Mouse (Mus musculus): ENCODE results near the gene Slc45a3. TPM values are rescaled to one million over a fixed set of nuclear protein-coding genes. Genes with fewer than 3 reads are reported as not detected.

The Slc45a3 gene
- polyA plus RNA-seq, 1 experiment from 2014 or later, result 10.9 TPM

DNA sequence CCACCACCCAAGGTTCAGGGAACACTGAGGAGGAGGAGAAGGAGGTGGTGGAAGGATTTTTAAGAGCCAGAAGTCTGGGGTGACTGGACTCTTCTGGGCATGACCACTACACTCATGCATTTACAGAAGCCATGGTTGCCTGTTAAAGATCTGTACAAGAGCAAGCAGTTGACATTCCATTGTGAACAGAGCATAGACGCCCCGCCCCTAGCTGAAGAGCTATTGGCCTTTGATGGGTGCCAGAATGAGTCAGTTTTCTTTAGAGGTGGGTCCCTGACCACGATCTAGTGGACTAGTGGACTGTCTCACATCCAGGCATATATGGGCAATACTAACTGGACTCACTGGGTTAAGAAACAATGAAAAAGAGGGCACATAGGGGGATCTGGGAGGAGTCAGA, 43.3 kb downstream of the Slc45a3 start:
- Histone ChIP-seq H3K4me1 (replicated peaks) (peaks cover 29% of the 10 kb centered on the region), H3K27ac (no peak overlapping the region), H3K9me3 (no peaks in the 10 kb centered on the region), H3K36me3 (no peaks in the 10 kb centered on the region), H3K27me3 (ENCODE audit: insufficient read depth, poor library complexity, severe bottlenecking) (no peaks in the 10 kb centered on the region), H3K4me3 (no peak overlapping the region)
- DNase-seq (ENCODE audit: low spot score), result no peak
- WGBS, result 86% methylated on average over 3 of the region's 3 CpGs

DNA sequence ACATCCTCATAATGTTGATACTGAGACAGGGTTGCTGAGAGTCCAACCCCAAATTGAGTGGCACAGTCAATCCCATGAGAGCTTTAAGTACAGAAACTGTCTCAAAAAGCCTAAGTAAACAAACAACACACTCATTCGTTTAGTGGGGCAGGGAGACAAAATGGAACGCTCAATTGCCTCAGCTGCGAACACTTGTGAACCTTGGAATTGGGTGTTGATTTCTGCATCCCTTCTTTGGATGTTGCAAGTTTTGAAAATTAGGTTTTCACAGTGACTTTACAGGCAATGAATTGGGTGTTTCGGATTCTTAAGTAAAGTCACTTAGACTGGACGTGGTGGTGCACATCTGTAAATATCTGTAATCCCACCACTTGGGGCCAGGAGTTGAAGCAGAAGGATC, 44.0 kb downstream of the Slc45a3 start:
- H3K4me3 ChIP-seq, result peak overlapping the region; percentile 90
- H3K9me3 ChIP-seq, result no peaks in the 10 kb centered on the region
- 35% methylated on average over 5 of the region's 5 CpGs for WGBS
- peaks cover 29% of the 10 kb centered on the region for H3K4me1 ChIP-seq (replicated peaks)
- H3K27me3 ChIP-seq (ENCODE audit: insufficient read depth, poor library complexity, severe bottlenecking), result no peaks in the 10 kb centered on the region
- H3K27ac ChIP-seq, result no peak overlapping the region
- no peak for DNase-seq (ENCODE audit: low spot score)
- 0 out of 2 replicates have a peak, but pooled peaks cover 2% of the 10 kb centered on the region for H3K36me3 ChIP-seq

DNA sequence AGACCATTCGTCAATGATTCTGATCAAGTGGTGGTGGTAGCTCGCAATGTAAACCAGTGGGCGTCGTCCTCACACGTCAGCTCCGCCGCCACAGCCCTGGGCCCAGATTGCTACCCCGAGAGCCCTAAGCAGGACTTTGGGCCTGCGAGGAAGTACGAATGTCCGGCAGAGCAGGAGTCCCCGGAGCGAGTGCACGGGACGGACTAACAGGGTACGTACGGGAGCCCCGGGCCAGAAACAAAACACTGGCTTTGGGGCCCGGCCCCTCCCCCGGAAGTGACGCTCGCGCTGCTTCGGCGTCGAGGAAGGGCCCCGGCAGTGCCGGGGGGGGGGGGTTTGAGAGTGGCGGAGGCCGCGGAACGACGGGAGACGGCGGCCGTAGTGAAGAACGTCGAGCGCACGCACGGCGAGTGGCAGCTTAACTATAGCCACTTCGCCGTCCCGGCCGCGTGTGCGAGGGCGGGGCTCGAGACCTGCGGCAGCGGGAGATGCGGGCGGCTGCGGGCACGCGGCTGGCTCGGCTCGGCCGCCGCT, 44.6 kb downstream of the Slc45a3 start, which contains the start of gene Elk4:
Gene Elk4, plus strand, starts transcription at position 326 of the 534 bp plus-strand sequence.
- WGBS, result under 1% methylated on average over 61 of the region's 61 CpGs

DNA sequence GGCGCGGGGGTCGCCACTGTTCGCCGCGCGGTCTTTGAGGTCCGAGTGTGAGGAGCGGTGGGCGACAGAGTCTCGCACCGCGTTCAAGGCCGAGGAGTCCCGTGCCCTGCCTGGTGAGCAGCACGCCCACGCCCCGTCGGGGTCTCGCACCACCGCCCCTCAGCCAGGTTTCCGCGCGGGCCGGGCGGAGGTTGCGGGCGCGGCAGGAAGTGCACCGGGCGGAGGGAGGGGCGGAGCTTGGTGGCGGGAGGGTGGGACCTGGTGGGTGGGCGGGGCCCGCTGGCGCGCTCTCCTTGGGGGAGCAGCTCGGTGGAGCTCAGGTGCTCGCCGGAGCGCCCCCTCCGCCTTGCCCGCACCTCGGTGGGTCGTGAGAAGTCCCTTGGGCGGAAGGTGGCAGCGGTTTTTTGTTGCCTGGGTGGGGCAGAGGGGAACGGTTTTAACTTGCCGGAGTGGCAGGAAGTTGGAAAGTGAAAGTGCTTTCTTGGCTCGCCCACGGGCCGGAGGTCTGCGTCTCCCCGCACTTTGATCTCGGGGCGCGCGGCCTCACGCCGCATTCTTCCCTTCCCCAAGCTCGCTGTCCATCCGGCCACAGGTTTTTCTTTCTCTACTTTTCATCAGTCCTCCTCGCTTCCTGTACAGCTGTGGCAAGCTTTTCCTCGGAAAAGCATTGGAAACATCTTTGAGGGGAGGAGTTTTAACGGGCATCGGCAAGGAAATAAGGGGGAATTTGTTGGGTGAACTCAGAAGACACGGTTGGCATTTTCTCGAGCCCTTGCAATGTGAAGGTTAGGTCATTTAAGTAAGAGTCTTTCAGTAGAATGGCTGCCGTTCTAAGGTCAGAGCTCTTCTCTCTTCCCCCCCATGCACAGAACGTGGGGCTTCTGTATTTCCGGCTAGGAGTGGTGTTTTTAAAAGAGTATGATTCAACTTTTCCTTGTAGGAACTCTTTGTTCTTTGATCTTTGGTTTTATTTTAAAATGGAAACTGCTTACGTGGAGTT, 45.4 kb downstream of the Slc45a3 start:
- WGBS, result 2% methylated on average over 72 of the region's 72 CpGs
- Histone ChIP-seq H3K4me3 (peak overlapping the region; percentile 90), H3K27me3 (ENCODE audit: insufficient read depth, poor library complexity, severe bottlenecking) (no peaks in the 10 kb centered on the region), H3K36me3 (0 out of 2 replicates have a peak, but pooled peaks cover 2% of the 10 kb centered on the region), H3K27ac (peak overlapping the region; percentile 99), H3K4me1 (replicated peaks) (peaks cover 29% of the 10 kb centered on the region), H3K9me3 (no peaks in the 10 kb centered on the region)
- peak; percentile 89 for DNase-seq (ENCODE audit: low spot score)

More for the DNA sequence above, 44.6 kb downstream of the Slc45a3 start, which contains the start of gene Elk4:
- no peaks in the 10 kb centered on the region for H3K27me3 ChIP-seq (ENCODE audit: insufficient read depth, poor library complexity, severe bottlenecking)
- peak within 1 kb of the TSS; percentile 99 for H3K27ac ChIP-seq
- no peaks in the 10 kb centered on the region for H3K9me3 ChIP-seq
- 0 out of 2 replicates have a peak, but pooled peaks cover 2% of the 10 kb centered on the region for H3K36me3 ChIP-seq
- H3K4me3 ChIP-seq, result peak within 1 kb of the TSS; percentile 90
- peak; percentile 93 for DNase-seq (ENCODE audit: low spot score)
- peaks cover 29% of the 10 kb centered on the region for H3K4me1 ChIP-seq (replicated peaks)

DNA sequence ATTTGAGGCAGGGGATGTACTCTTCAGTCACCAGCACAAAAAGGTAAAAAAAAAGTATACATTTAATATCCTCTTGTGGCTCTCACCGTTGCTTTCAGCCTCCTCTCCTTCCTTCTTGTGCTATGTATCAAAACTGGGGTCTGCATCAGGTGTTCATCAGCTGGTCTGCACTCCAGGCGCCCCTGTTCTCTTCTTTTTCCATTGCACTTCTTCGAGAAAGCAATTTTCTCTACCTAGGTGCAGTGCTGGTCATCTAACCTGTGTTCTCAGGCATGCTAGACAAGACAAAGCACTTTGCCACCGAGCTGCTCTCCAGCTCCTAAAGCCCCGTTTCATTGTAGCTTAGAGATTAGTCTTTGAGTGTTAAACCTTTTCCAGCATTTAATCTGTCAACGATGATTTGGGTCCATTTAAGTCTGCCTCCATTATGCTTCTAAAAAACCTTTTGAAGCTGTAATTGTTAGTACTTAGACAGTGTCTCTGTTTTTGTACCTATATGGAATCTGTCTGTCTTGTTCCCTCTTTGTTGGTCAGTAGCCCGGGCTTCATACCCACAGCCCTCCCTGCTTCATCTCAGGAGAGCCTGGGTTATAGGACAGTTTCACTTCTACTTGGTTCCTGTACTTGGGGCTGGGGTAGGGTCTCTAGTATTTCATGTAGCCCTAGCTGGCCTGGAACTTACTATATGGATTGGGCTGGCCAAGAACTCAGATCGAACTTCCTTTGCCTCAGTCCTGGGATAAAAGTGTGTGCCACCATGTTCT, 46.3 kb downstream of the Slc45a3 start:
- Histone ChIP-seq H3K4me3 (peak overlapping the region; percentile 90), H3K27ac (peak overlapping the region; percentile 99), H3K4me1 (replicated peaks) (peaks cover 29% of the 10 kb centered on the region), H3K36me3 (peaks cover 4% of the 10 kb centered on the region; the same call in 1 of the 2 replicates), H3K27me3 (ENCODE audit: insufficient read depth, poor library complexity, severe bottlenecking) (no peaks in the 10 kb centered on the region), H3K9me3 (no peaks in the 10 kb centered on the region)
- peak; percentile 4 for DNase-seq (ENCODE audit: low spot score)
- 70% methylated on average over 8 of the region's 8 CpGs for WGBS

DNA sequence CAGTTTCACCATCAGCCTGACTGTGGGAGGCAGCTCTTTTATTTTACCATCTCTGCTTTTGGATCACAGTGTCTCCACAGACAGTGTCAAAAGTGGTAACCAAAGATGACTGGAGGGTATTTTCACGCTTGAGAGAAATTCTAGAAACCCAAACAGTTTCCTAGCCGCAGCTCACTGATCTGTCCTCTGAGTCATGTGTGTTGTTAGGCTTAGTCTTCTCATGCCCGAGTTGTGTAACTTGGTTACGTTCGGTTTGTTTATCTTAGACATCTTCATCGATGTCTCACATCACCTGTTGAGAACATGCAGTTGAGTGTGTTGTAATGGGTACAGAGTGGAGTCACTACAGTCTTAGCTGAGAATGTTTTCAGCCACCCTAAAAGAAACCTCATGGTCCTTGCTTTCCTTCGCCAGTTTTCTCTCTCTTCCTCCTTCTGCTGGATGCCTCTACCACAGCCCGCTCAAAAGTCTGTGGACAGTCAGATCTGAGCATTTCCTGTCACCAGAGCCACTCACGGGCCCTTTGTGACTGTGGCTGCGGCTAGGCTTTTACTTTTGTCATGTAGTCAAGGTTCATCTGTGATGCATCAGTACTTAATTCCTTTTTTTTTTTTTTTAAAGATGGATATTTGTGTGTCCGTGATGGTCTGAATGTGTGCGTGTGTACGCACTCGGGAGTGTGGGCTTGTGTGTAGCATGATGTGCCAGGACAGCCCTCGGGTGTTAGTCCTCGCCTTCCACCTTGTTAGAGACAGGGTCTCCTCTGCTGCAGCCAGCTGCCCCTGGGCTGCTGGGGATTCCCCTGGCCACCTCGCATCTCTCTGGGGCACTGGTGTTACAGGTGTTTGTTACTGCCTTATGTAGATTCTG, 48.1 kb downstream of the Slc45a3 start:
- H3K36me3 ChIP-seq, result peaks cover 22% of the 10 kb centered on the region
- no peaks in the 10 kb centered on the region for H3K9me3 ChIP-seq
- WGBS, result 89% methylated on average over 17 of the region's 17 CpGs
- H3K4me3 ChIP-seq, result no peak overlapping the region
- H3K4me1 ChIP-seq (replicated peaks), result peaks cover 29% of the 10 kb centered on the region
- no peak for DNase-seq (ENCODE audit: low spot score)
- no peak overlapping the region for H3K27ac ChIP-seq
- no peaks in the 10 kb centered on the region for H3K27me3 ChIP-seq (ENCODE audit: insufficient read depth, poor library complexity, severe bottlenecking)

DNA sequence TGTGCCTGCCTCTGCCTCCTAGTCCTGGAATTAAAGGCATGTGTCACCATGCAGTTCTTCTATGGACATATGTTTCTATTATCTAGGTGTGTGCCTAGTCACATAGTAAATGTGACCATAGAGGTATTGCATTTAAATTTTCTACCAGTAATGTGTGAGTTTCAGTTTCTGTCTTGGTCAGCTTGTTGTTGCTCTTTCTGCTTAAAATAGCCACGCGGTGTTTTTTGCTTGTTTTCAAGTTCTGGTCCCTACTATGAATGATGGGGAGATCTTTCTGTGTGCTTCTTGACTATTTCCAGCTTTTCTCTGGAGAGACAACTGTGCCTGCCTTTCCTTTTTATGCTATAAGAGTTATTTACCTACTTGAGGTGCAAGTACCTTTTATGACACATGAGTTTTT, 49.0 kb downstream of the Slc45a3 start:
- peaks cover 26% of the 10 kb centered on the region for H3K4me1 ChIP-seq (replicated peaks)
- no peak overlapping the region for H3K4me3 ChIP-seq
- no peak overlapping the region for H3K27ac ChIP-seq
- no peaks in the 10 kb centered on the region for H3K9me3 ChIP-seq
- no peak for DNase-seq (ENCODE audit: low spot score)
- no peaks in the 10 kb centered on the region for H3K27me3 ChIP-seq (ENCODE audit: insufficient read depth, poor library complexity, severe bottlenecking)
- 84% methylated on average over 2 of the region's 2 CpGs for WGBS
- H3K36me3 ChIP-seq, result peaks cover 28% of the 10 kb centered on the region

DNA sequence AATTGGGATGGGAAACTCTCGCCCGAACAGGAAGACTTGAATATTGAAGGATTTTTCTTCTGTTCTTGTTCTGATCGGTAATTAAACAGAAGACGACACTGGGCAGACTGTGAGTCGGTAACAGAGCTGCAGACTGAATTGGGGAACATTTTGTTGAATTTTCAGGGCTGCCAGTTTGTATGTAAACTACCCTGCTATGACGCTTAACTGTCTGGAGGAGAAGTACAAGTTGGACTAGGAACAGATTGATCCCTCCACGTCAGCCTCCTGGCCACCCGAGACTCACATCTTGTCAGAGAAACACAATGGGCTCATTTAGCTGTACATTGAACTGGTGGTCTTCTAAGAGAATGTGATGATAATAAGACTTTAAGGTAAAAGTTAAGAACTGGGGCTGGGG, 50.1 kb downstream of the Slc45a3 start:
- DNase-seq (ENCODE audit: low spot score), result no peak
- Histone ChIP-seq H3K27me3 (ENCODE audit: insufficient read depth, poor library complexity, severe bottlenecking) (no peaks in the 10 kb centered on the region), H3K27ac (no peak overlapping the region), H3K4me3 (no peak overlapping the region), H3K36me3 (peaks cover 39% of the 10 kb centered on the region), H3K4me1 (replicated peaks) (peaks cover 23% of the 10 kb centered on the region), H3K9me3 (no peaks in the 10 kb centered on the region)
- 87% methylated on average over 8 of the region's 8 CpGs for WGBS

DNA sequence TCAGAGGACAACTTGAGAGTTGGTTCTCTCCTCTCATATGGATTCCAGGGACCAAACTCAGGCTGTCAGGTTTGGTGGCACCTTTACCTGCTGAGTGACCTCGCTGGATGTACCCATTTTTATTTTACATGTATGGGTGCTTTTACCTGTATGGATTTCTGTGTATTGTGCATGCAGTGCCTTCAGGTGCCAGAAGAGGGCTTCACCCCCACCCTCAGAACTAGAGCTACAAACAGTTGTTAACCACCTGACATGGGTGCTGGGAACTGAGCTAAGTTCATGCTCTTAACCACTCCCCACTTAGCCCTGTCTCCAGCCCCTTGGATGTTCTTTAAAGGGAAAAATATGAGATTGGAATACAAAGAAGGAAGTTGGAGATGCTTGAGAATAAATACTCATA, 52.0 kb downstream of the Slc45a3 start:
- WGBS, result 97% methylated on average over 1 of the region's 1 CpGs
- Histone ChIP-seq H3K27me3 (ENCODE audit: insufficient read depth, poor library complexity, severe bottlenecking) (no peaks in the 10 kb centered on the region), H3K27ac (no peak overlapping the region), H3K4me1 (replicated peaks) (peaks cover 5% of the 10 kb centered on the region; the same call in 1 of the 2 replicates), H3K9me3 (no peaks in the 10 kb centered on the region), H3K4me3 (no peak overlapping the region), H3K36me3 (peaks cover 59% of the 10 kb centered on the region)
- DNase-seq (ENCODE audit: low spot score), result no peak

DNA sequence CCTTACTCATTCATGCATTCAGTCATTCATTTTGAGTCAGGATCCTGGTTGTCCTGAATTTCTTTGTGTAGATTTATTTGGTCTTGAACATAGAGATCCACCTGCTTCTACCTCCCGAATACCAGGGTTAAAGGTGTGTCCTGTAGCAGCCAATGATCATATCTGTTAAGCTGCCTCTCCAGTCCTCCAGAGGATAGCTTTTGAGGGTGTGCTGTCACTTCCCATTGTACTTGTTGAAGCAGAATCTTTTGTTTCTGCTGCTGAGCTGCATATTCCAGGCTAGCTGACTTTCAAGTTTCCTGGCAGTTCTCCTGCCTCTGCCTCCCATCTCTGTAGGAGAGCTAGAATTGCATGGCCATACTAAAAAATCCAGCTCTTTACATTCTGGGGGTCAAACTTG, 53.9 kb downstream of the Slc45a3 start:
- peaks cover 71% of the 10 kb centered on the region for H3K36me3 ChIP-seq
- WGBS, result 94% methylated on average over 1 of the region's 1 CpGs
- H3K4me3 ChIP-seq, result no peak overlapping the region
- H3K9me3 ChIP-seq, result no peaks in the 10 kb centered on the region
- no peaks in the 10 kb centered on the region for H3K4me1 ChIP-seq (replicated peaks)
- no peaks in the 10 kb centered on the region for H3K27me3 ChIP-seq (ENCODE audit: insufficient read depth, poor library complexity, severe bottlenecking)
- H3K27ac ChIP-seq, result no peak overlapping the region
- DNase-seq (ENCODE audit: low spot score), result no peak

DNA sequence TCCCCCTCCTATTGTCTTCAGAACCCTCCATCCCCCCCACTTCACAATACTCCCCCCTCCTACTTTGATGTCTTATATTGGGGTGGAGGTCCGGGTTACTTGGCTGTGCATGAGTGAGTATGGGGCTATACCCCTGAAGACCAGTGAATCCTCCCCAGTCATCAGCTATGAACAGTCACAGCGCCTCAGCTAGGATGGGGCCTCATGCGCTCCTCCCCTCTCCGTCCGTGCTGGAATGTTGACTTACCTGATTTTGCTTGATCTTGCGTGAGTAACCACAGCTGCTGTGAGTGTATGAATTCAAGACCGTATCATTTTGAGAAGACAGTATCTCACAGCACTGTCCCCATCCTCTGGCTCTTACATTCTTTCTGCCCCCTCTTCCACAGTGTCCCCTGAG, 57.1 kb downstream of the Slc45a3 start:
- no peak overlapping the region for H3K27ac ChIP-seq
- WGBS, result 94% methylated on average over 7 of the region's 7 CpGs
- DNase-seq (ENCODE audit: low spot score), result no peak
- H3K4me1 ChIP-seq (replicated peaks), result no peaks in the 10 kb centered on the region
- H3K27me3 ChIP-seq (ENCODE audit: insufficient read depth, poor library complexity, severe bottlenecking), result no peaks in the 10 kb centered on the region
- H3K36me3 ChIP-seq, result peaks cover 89% of the 10 kb centered on the region
- H3K9me3 ChIP-seq, result no peaks in the 10 kb centered on the region
- no peak overlapping the region for H3K4me3 ChIP-seq

DNA sequence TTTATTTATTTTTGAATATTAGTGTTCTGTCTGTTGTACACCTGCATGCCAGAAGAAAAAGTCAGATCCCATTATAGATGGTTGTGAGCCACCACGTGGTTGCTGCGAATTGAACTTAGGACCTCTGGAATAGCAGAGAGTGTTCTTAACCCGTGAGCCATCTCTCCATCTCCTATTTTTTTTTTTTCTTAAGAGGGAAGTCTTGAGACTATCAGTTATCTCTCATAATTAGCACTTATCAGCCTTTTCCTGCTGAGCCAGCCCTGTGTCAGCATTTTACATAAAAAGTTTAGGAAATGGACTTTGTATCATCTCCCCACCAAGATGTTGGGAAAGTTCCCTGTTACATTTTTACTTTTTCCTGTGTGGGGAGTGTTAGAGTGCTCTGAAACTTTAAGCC, 59.3 kb downstream of the Slc45a3 start:
- Histone ChIP-seq H3K36me3 (peaks cover 89% of the 10 kb centered on the region), H3K4me1 (replicated peaks) (no peaks in the 10 kb centered on the region), H3K9me3 (no peaks in the 10 kb centered on the region), H3K4me3 (no peak overlapping the region), H3K27me3 (ENCODE audit: insufficient read depth, poor library complexity, severe bottlenecking) (no peaks in the 10 kb centered on the region), H3K27ac (no peak overlapping the region)
- no peak for DNase-seq (ENCODE audit: low spot score)
- WGBS, result 94% methylated on average over 3 of the region's 3 CpGs

Data from hindbrain, embryonic 10.5 days (tissue).